Comparison of ENCODE assay signal across 14 mouse cellular contexts in genomic region chr13:108335257-108336003, GRCm38 (mm10). TPM values are rescaled to one million over a fixed set of nuclear protein-coding genes. Genes with fewer than 3 reads are reported as not detected.
A peak's percentile ranks its signal among the peaks of the same experiment; 100 is the strongest.
DNase-seq lines count a peak whose midpoint lies in the region; ATAC-seq and TF ChIP-seq lines count a peak whose summit lies in the region.
"Had no signal": no experiment of that assay in that cellular context is flagged by ENCODE, and none has a peak within 500 bp of the region (broad histone marks: within the 10 kb centered on the region; RNA-seq: fewer than 3 reads in every experiment).

No protein-coding gene starts in this region.

- H3K9ac ChIP-seq in kidney, embryonic 16.5 days (replicated peaks; ENCODE audit: low read length), result no peak overlapping the region
- no peak overlapping the region for H3K9ac ChIP-seq in midbrain, postnatal 0 days (replicated peaks; ENCODE audit: low read length, poor library complexity, severe bottlenecking)
- H3K9ac ChIP-seq in hindbrain, postnatal 0 days (replicated peaks; ENCODE audit: low read length), result no peak overlapping the region
- H3K9ac ChIP-seq: limb, embryonic 15.5 days; midbrain, embryonic 12.5 days had no signal

- 70% methylated on average over 15 of the region's 15 CpGs for WGBS in kidney, embryonic 16.5 days
- WGBS in limb, embryonic 10.5 days, result 78% methylated on average over 15 of the region's 15 CpGs
- WGBS in midbrain, postnatal 0 days, result 84% methylated on average over 15 of the region's 15 CpGs
- WGBS in hindbrain, postnatal 0 days, result 83% methylated on average over 15 of the region's 15 CpGs

- no peak for TF ChIP-seq POLR2A in bone marrow macrophage, adult 2 months (IDR thresholded peaks at IDR 0.05; ENCODE audit: borderline replicate concordance, low read depth, low read length)

- no peak for DNase-seq in kidney, postnatal 36 days
- peak; percentile 67 for DNase-seq in A20 (ENCODE audit: low read depth, low spot score)
- DNase-seq in limb, embryonic 10.5 days (ENCODE audit: low spot score), result no peak
- DNase-seq in midbrain, postnatal 0 days (ENCODE audit: low spot score), result no peak
- DNase-seq in right cerebral cortex, postnatal 36 days (ENCODE audit: low spot score in 2 of 2), result no peak
- no peak for DNase-seq in hindbrain, postnatal 0 days (ENCODE audit: low spot score)
- DNase-seq: adrenal gland, postnatal 36 days; cerebellum, adult 11-12 months had no signal

- no peak for TF ChIP-seq CTCF in bone marrow macrophage, adult 2 months (IDR thresholded peaks at IDR 0.05; ENCODE audit: low read depth, low read length)
- TF ChIP-seq CTCF in midbrain, postnatal 0 days (IDR thresholded peaks at IDR 0.05), result no peak
- no peak for TF ChIP-seq CTCF in hindbrain, postnatal 0 days (IDR thresholded peaks at IDR 0.05; ENCODE audit: low read depth)

- no peak overlapping the region for H3K4me3 ChIP-seq in kidney, embryonic 16.5 days (ENCODE audit: low read length)
- peak overlapping the region; percentile 16; the same call in 1 of the 2 replicates for H3K4me3 ChIP-seq in bone marrow macrophage, adult 2 months (ENCODE audit: insufficient read depth, low read length)
- no peak overlapping the region for H3K4me3 ChIP-seq in limb, embryonic 10.5 days
- H3K4me3 ChIP-seq in midbrain, postnatal 0 days (ENCODE audit: low read depth, low read length), result no peak overlapping the region
- no peak overlapping the region for H3K4me3 ChIP-seq in hindbrain, postnatal 0 days (ENCODE audit: low read length)
- H3K4me3 ChIP-seq: limb, embryonic 15.5 days; midbrain, embryonic 12.5 days had no signal

- no peaks in the 10 kb centered on the region for H3K27me3 ChIP-seq in kidney, embryonic 16.5 days (ENCODE audit: insufficient read depth, low read length)
- H3K27me3 ChIP-seq in limb, embryonic 10.5 days (ENCODE audit: low read depth, poor library complexity, severe bottlenecking), result no peaks in the 10 kb centered on the region
- no peaks in the 10 kb centered on the region for H3K27me3 ChIP-seq in midbrain, postnatal 0 days (ENCODE audit: insufficient read depth, low read length)
- H3K27me3 ChIP-seq in hindbrain, postnatal 0 days (ENCODE audit: insufficient read depth, low read length), result no peaks in the 10 kb centered on the region
- H3K27me3 ChIP-seq: limb, embryonic 15.5 days; midbrain, embryonic 12.5 days had no signal

- no peaks in the 10 kb centered on the region for H3K36me3 ChIP-seq in kidney, embryonic 16.5 days (ENCODE audit: insufficient read depth, low read length)
- peaks cover 45% of the 10 kb centered on the region for H3K36me3 ChIP-seq in limb, embryonic 10.5 days
- no peaks in the 10 kb centered on the region for H3K36me3 ChIP-seq in midbrain, postnatal 0 days (ENCODE audit: insufficient read depth, low read length)
- H3K36me3 ChIP-seq in hindbrain, postnatal 0 days (ENCODE audit: insufficient read depth, low read length), result no peaks in the 10 kb centered on the region

- peak overlapping the region; percentile 57; the same call in 1 of the 2 replicates for H3K27ac ChIP-seq in kidney, embryonic 16.5 days (ENCODE audit: low read length)
- H3K27ac ChIP-seq in bone marrow macrophage, adult 2 months (ENCODE audit: insufficient read depth, low read depth, low read length), result peak overlapping the region; percentile 48
- H3K27ac ChIP-seq in limb, embryonic 10.5 days, result 0 out of 2 replicates have a peak overlapping the region, but pooled peaks have one; percentile 30
- H3K27ac ChIP-seq in midbrain, postnatal 0 days (ENCODE audit: low read depth, low read length), result no peak overlapping the region
- no peak overlapping the region for H3K27ac ChIP-seq in hindbrain, postnatal 0 days
- H3K27ac ChIP-seq: limb, embryonic 15.5 days; midbrain, embryonic 12.5 days had no signal

- H3K4me1 ChIP-seq in kidney, embryonic 16.5 days (ENCODE audit: insufficient read depth, low read length), result no peaks in the 10 kb centered on the region
- H3K4me1 ChIP-seq in bone marrow macrophage, adult 2 months (ENCODE audit: control insufficient read depth, insufficient read depth, low read length), result peaks cover 15% of the 10 kb centered on the region
- H3K4me1 ChIP-seq in limb, embryonic 10.5 days, result peaks cover 29% of the 10 kb centered on the region
- H3K4me1 ChIP-seq in midbrain, postnatal 0 days (ENCODE audit: insufficient read depth, low read length), result no peaks in the 10 kb centered on the region
- no peaks in the 10 kb centered on the region for H3K4me1 ChIP-seq in hindbrain, postnatal 0 days (ENCODE audit: insufficient read depth, low read length)
- H3K4me1 ChIP-seq: limb, embryonic 15.5 days had no signal

- 0 out of 2 replicates have a peak, but pooled peaks have one; percentile 52 for ATAC-seq in kidney, embryonic 16.5 days (ENCODE audit: low FRiP score, low TSS enrichment)
- no peak for ATAC-seq in midbrain, postnatal 0 days (ENCODE audit: low FRiP score)
- no peak for ATAC-seq in hindbrain, postnatal 0 days
- ATAC-seq: forebrain, embryonic 14.5 days; intestine, embryonic 16.5 days had no signal

- H3K4me2 ChIP-seq in kidney, embryonic 16.5 days (replicated peaks; ENCODE audit: low read depth, low read length), result no peak overlapping the region
- H3K4me2 ChIP-seq in midbrain, postnatal 0 days (ENCODE audit: low read depth, low read length, poor library complexity, severe bottlenecking), result no peak overlapping the region
- H3K4me2 ChIP-seq in hindbrain, postnatal 0 days (ENCODE audit: low read depth, low read length), result no peak overlapping the region
- H3K4me2 ChIP-seq: limb, embryonic 15.5 days; midbrain, embryonic 12.5 days had no signal

- H3K9me3 ChIP-seq in kidney, embryonic 16.5 days (ENCODE audit: low read length), result no peaks in the 10 kb centered on the region
- no peaks in the 10 kb centered on the region for H3K9me3 ChIP-seq in limb, embryonic 10.5 days (replicated peaks)
- H3K9me3 ChIP-seq in midbrain, postnatal 0 days (ENCODE audit: low read length), result no peaks in the 10 kb centered on the region
- H3K9me3 ChIP-seq in hindbrain, postnatal 0 days (ENCODE audit: low read length), result no peaks in the 10 kb centered on the region
- H3K9me3 ChIP-seq: limb, embryonic 15.5 days; midbrain, embryonic 12.5 days had no signal

RNA-seq across cellular contexts. Expression of gene Depdc1b, which starts 19.3 kb away (rescaled TPM):
- polyA plus RNA-seq in kidney, embryonic 16.5 days (2015; fragmentation: Nextera tagmentation; extraction: Ambion mirVana), result 12.7 and 15.1 TPM in 2 replicates
- polyA plus RNA-seq in bone marrow macrophage, adult 2 months (2012; ENCODE audit: insufficient read depth, insufficient read length, missing spikeins), result 4.8 and 5.9 TPM in 2 replicates
- 20.9 and 22.0 TPM in 2 replicates for polyA plus RNA-seq in limb, embryonic 10.5 days (2016; fragmentation: Nextera tagmentation; extraction: Ambion mirVana)
- total RNA-seq in midbrain, postnatal 0 days (2014; rRNA removed), result 1.0 and 3.9 TPM in 2 replicates
- polyA plus RNA-seq in midbrain, postnatal 0 days (2015; fragmentation: Nextera tagmentation; extraction: Ambion mirVana), result 0.44 and 0.64 TPM in 2 replicates
- total RNA-seq in hindbrain, postnatal 0 days (2014; rRNA removed), result 1.8 and 5.0 TPM in 2 replicates
- 0.94 and 1.8 TPM in 2 replicates for polyA plus RNA-seq in hindbrain, postnatal 0 days (2015; fragmentation: Nextera tagmentation; extraction: Ambion mirVana)

Comparison
In these comparisons a context has a peak if more than half of its experiments do, and no peak if none do; other contexts are left out.
1. H3K27ac ChIP-seq: peak in kidney, embryonic 16.5 days (single experiment), bone marrow macrophage, adult 2 months (single experiment) and limb, embryonic 10.5 days (single experiment); none in midbrain, postnatal 0 days (single experiment) and hindbrain, postnatal 0 days (single experiment).